Mouse (Mus musculus) inflammation-experienced regulatory T-cells, adult 6 months (primary cell): ENCODE measurements at regions not wholly inside any gene's neighbourhood (a gene's known extent, or its start where the extent isn't known, plus 50 kb on each side); places are given as distances from the start of the nearest gene placed in this dataset.
A peak's percentile ranks its signal among the peaks of the same experiment; 100 is the strongest.

Experiments
- ATAC-seq: one replicate; pipeline ENCODE4 v1.8.0; 2017

DNA sequence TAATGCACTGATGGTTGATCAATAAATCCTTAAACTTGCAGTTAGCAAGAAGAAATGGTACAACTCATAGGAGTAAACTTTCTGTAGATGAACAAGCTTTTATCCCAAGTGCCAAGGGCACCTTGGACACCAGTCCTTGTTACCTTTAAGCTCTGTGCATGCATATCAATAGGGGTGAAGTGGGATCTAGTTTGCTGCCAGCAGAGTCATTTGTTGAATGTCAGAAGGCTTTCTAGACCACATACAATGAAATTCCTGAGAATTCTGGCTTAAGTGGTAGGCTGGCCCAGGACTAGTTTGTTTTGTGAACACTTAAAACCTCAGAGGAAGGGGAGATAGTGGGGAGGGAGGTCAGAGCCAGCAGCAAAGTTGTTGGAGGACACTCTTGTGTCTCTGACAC is 437.9 kb upstream of the 4930412O13Rik start:
- ATAC-seq, result no peak

DNA sequence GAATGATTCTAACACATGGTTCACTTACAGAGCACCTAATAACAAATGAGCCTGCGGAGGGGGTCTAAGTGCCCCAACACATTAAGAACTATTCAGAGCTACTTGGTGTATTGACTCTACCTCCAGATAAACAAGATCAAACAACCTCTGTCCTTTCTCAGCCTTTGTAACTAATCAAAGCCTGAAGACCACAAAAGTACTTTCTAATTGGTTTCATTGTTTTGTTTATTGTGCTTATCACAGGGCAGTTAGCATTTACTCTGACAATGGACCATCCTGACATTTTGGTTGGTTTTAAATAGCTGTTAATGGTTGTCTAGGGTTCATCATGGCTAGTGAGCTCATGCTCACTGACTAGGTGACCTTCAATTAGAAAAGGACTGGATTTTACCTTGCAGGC is 435.2 kb upstream of the 4930412O13Rik start:
- no peak for ATAC-seq

DNA sequence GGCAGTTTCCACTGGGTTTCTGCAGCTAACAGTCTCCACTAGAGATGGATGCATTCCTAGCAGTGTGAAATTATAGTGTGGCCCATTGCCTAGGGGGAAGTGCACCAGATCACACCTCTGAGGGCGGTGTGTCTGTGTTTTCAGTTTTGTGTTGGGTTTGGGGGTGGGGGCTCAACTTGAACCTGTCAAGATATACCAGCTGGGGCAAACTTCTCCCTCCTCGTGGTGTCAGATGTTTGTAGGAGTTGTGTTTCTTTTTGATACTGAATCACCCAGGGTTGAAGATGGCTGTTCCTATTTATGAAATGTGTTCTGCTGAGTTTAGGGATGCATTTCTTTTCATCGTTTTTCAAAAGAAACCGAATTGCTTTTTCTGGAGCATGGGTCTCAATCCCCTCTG is 416.6 kb upstream of the 4930412O13Rik start:
- ATAC-seq, result no peak

DNA sequence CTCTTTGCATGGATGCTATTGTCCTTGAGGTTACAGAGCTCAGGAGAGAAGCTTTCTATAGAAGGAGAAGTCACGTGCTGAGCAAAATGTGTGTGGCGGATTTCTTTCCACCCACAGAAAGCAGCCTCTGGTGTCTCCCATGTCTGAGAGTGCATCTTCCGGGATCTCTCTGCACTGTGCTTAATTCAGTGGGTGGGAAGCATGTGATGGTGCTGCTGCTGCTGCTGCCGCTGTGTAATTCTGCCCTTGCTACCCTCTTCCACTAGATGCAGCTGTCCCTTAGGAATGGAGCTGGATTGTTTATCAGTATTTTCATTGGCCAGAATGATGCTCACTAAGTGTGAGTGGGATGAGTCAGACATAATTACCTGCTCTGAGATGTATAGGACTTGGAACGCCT is 416.2 kb upstream of the 4930412O13Rik start:
- no peak for ATAC-seq

DNA sequence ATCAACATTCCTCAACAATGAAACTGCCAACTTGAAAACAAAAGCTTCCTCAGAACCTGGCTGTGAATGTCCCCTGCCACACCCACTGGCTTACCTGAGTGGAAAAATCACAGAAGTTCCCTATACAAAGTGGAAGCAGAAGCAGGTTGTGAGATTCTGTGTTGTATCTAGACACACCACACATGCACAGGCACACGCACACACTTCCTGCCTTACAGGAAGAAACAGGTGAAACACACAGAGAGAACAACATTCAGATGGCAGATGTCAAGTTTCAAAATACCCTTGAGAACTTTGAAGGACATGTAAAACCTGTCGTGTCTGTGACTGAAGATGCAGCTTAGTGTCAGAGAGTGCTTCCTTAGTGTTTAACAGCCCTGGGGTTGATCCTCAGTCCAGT is 413.5 kb upstream of the 4930412O13Rik start:
- ATAC-seq, result peak; percentile 56

DNA sequence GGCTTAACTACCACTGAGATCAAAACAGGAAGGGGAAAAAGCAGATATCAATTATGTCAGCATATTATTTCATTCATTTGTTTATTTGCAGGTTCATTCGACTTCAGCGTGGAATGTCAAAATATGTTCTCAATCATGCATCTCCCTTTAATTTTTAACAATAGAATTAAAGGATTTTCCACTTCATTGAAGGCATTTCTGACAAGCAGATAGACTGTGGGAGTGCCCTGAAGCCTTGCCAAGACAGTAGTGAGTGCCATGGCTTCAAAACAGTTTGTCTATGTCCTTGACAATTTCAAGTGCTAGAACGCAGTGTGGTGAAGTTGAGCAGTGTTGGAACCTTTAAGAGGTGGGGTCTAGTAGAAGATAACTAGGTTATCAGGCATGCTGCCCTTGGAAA is 412.4 kb upstream of the 4930412O13Rik start:
- ATAC-seq, result no peak

DNA sequence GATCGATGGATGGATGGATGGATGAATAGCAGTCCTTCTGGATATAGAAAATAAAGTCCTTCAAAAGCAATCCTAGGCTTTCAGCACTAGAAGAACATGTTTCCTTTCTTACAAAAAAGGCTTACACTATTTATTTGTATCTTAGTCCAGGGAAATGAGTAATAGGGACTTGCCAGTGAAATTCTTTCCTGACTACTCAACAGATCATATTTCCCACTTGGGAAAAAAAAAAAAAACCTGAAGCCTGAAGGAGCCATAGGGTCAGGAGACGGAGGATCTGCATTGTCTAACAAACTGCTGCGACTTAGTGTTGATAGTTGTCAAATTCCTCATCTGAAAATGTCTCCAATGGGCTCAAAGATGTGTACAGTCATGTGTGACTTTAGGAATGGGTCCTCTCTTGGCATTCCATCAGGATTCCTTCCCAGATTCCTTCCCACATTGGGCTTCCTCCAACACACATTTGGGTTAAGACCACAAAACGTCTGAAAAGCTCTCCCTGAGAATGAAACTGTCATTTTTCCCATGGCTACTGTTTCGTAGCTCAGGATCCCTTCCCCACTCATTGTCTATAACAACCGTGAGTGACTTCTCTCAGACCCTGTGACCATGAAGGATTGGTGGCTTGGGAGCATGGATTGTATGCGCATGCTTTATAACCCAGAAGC is 399.2 kb upstream of the 4930412O13Rik start:
- no peak for ATAC-seq

DNA sequence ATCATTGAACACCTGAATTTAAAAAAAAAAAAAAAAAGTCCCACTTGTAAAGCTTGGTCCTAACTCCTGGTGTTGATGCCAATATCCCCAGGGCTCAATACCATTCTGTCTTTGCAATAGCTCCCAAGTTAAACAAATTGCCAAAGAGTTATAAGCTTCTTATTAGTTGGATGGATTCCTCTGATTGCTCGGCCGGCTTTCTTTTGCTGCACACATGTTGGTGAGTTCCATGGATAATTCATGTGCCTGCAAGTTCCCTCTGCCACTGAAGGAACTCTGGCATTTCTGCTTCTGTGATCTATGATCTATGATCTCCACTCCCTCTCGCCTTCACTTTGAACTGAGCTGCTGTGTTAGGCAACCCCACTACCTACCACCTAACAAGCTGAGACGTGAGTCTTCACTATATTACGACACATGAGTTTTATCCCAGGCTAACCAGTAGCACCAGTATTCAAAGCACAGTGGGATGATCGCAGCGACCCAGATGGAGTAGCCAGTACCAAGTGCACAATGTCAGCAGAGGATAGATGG is 393.6 kb upstream of the 4930412O13Rik start:
- no peak for ATAC-seq

DNA sequence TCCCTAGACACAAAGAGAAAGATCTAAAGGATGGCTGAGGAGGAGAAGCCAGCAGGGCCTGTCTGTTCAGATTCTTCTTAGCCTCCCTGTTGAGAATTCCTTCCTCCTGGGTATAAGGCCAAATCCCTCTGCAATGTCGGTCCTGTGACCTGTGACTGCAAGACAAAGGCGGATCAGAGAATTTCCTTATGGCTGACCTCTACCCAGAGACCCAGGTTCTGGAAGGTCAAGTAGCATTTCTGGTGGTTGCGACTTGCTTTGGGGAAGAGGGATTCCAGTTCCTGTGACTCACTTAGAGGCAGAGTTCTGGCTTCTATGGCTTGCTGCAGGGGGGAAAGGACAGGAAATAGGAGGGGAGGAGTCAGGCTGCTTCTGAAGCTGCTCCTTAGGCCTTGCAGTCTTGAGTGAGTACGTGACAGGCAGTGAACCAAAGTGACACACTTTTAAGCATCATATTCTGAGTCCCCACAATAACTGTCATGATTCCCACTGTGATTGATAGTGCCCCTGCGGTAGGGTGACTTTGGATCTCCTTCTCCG is 387.4 kb upstream of the 4930412O13Rik start:
- ATAC-seq, result peak; percentile 99

DNA sequence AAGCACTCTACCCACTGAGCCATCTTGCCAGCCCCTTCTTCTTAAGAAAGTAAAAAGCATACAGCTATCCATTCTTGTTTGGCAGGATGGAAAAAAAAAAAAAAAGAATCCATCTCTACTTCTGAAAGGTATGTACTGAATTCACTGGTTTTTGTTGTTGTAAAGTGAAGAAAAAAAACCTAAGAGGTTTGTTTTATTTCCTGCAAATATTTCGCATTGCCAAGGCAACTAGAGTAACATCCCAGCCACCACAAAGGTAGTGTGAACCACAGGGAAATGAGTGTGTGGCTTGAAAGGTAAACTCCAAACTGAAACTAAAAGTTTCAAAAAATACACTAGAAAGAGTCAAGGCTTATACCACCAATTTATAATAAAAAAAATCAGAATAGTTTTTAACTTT is 361.0 kb upstream of the 4930412O13Rik start:
- ATAC-seq, result peak; percentile 96

DNA sequence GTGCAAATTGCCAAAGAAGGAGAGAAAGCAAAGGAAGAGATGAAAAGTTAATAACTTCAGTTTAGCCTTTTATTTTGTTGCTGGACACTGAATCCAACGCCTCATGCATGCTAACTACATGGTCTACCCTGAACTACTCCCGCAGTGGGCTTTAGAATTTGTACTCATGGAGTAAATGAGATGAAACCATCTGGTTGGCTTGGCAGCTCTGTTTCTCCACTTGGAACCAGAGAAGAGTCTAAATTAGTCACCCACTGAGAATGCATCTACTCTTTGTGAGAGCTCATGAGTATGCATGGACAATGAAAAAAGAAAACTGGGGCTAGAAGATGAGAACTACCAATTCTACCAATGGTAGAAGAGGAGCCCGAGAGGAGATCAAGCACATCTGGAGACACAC is 355.1 kb upstream of the 4930412O13Rik start:
- no peak for ATAC-seq

DNA sequence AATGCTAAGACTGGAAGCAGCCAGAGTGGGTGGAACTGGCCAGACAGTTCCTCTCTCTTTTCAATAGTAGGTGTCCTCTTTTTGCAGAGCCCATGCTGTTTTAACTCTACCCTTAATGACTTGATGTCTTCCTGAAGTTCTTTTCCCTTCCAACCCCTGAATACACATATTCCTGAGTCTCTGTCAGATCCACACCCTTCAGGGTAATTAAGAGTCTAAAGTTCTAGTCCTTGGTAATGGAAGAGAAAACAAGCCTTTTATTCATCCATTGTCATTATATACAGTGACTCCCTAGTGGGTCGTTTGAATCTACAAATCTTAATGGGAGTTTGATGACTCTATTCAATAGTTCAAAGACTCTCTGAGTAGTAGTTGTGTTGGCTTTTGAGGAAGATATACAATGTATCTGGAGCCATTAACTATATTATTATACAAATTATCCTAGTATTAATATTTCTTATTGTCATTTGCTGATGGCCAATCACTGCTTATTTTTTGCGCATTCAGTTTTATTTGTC is 345.9 kb upstream of the 4930412O13Rik start:
- no peak for ATAC-seq

DNA sequence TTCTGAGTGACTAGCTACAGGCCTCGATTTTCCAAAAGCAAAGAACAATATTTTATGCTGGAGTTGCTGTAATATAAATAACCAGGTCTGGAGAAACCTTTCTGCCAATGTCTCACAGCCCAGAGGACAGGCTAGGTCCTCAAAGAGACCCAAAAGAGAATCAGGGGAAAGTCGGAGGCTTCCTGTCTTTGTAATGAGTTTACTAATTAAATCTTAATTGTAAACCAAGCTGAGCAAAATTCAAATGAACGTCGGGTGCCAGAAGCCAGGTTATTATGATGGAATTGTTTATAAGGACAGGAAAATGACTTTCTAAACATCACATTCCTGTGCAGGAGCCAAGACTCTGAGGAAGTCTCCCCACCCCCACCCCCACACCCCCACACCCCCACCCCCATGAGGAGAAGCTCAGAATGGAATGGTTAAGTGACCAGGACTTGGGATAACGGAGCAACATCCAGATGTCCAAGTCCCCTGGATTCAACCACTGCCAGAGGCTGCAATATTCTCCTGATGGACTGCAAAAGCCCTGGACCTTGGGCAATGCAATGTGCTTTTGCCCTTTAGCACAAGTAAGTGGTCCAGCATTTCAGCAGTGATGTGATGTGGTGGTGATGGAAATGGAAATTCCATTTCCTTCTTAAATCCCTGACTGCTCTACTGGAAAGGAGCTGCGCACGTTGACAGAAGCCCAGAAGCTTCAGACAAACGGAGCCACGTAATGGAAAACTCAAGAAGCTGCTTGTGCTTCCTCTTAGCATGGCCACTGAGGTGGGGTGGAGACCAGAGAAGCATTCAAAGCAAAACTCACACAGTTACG is 333.1 kb upstream of the 4930412O13Rik start:
- ATAC-seq, result no peak

DNA sequence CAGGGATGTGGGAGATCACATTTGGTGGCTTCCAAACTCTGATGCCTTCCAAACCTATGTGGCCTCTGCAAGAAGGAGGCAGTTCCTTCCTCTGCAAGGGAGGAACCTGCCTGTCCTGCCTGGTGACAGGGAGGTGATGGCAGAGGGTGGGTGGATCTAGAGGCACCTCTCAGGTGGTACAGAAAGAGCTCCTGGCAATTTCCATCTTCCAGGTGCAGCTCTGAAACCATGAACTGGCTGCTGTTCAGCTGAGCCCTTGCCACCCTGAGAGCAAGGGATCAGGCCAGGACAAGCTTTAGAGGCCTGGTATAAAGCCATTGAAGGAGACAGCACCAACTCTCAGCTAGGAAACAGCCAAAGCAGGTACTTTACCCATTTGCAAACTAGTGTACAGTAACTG is 327.7 kb upstream of the 4930412O13Rik start:
- ATAC-seq, result no peak

DNA sequence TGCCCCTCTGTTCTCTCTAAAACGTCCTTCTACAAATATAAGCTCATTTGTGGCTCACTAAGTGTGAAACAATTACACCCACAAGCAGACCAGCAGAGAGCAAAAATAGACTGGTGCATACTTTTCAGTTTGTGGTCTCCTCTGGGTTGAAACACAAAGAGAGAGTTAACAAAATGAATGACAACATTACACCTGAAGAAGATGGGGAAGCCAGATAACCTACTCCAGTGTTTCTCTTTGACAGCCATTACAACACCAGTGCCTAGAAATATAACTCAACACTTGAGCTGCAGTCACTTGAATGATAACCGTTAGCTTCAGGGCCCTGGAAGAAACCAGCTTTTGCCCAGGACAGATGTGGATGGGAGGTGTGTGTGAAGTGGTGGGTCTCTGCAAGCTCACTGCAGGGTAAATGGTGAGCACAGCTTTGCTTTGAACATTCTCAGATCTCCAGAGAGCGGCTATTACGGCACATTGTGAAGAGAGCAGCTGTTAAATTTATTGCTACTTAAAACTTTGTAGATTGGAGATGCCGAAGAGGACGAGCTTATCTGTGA is 316.5 kb upstream of the 4930412O13Rik start:
- ATAC-seq, result no peak

DNA sequence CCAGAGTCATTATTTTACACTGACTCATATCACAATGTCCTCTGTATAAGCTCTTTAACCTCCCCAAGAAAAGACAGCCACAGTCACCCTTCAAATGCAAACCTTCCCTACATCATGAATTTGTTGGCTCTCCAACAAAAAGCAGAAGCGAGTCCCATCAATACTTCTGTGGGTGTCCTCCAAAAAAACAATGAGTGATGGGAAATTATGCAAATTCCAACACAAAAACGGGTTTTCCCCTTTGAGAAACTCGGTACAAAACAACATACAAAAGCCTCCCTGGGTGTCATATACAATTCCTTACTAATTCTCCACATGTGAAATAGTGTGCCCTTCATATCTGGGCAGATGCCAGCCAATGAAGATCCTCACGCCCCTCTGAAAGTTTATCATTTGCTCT is 311.8 kb upstream of the 4930412O13Rik start:
- ATAC-seq, result peak; percentile 77

DNA sequence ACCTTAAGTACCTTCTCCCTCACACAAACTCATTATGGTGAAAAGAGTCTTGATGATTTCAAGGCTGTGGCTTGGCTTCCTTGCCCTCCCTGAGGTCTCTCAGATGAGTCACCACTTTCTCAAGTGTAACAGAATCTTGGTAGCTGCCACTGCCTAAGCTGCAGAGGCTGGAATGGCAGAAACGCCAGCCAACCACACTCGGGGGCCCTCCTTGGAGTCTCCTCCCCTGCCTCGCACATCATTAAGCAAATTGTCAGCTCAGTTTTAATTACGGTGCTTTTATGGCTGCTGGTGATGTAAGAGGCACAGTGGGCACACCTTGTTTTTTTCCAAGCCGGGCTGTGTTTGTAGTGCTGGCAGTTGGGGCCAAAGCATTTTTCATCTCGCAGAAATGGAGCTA is 306.9 kb upstream of the 4930412O13Rik start:
- peak; percentile 35 for ATAC-seq

DNA sequence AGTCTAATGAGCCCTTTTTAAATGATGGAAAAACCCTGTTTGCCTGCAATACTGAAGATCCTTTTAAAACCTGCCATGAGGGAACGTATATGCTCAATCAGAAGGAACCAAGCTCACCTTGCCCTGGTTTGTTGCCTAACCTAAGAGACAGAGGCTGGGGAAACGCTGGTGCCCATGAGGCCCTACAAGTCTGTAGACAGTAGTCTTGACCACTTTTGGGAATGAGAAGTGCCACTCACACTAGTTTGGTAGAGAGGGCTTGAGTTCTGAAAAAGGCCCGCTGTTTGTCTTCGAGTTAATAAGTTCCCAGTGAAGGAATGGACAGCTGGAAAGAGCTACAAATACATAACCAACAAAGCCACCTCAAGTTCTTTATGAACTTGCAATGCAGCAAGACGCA is 306.4 kb upstream of the 4930412O13Rik start:
- ATAC-seq, result no peak

DNA sequence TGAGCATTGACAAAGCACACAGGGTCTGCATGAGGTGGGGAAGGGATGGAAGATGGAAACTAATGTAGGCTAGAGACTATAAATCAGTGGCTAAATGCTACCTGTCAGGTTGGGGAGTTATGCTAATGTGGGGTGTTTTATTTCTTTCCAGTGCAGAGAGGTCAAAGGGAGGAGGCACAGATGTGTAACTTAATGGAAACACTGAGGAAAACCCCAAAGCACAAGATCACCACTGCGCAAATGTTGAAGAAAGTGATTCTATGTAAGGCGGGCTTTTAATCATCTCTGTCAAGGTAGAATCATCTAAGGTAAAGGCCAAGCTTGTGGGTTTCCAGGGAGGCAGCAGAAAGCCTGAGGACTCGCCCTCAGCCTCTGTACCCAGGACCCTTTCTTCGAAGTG is 303.2 kb upstream of the 4930412O13Rik start:
- ATAC-seq, result peak; percentile 69

DNA sequence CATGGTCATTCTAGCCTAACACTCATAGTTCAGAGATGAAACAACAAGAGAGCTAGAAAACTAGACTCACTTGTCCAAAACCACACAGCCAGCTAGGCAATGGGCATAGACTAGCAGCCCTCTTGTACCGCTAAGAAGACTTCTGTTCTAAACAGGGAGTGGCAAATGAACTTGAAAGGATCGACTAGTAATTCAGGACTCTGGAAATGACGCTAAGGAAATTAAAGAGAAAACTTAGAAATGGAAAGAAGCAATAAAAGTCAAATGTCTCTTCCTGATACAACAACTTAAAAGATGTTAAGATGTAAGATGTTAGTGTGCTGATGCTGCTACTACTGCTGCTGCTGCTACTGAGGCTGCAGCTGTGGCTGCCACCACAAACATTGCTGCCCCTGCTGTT is 293.7 kb upstream of the 4930412O13Rik start:
- peak; percentile 41 for ATAC-seq

DNA sequence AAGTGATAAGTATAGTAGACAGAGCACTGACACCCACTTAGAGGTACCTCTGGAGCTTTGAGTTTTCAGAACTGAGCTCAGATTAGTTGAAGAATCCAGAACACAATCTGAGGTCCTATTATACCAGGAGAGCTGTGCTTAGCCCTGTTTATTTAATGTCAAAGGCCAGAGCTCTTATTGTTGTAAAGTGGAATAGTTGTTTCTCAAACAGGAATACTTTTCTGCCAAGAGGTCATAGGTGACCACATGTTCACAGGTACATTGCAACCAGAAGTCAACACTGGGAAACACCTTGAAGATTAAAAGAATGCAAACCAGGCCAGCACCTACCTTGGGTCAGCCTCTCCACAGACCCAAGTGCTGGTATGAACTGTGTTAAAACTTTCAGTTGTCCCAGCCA is 291.9 kb upstream of the 4930412O13Rik start:
- no peak for ATAC-seq

DNA sequence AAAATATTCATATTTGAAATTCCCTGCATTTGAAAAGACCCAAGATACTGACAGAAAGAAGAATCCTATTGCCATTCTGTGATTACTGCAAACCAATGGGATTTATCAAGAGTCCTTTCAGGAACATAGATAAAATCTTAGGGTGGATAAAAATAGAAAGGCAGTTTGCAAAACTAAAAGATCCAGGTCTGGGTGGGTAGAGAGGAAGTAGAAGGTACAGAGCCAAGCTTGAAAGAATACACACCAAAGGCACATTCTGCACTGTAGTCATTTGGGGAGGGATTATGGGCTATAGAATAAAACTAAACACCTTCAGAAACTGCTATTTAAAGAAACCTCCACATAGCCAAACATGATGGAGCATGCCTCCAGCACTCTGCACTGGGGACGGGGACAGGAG is 288.5 kb upstream of the 4930412O13Rik start:
- ATAC-seq, result no peak

DNA sequence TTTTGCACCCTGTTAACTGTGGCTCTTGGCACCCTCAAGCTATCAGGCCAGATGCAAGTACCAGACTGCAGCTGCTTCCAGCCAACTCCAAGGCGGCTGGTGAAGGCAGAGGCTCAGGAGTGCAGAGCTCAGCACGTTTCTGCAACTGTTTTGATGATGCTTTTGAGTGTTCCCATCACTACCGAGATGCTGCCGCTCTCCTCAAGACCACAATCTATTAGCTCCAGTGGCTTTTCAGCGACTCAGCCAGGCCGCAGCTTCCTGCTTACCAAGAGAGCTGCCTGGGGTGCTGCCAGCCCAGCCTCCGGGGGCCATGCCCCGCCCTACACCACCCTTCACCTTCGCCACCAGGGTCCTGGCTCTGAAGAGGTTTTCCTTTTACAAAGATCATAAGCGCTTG is 287.1 kb upstream of the 4930412O13Rik start:
- ATAC-seq, result peak; percentile 94
